Mouse (Mus musculus): ENCODE results near the gene Macrod2.

Macrod2 gene

GRCm38 (mm10) chr2:142403394-142403793 lies 2008.3 kb downstream of the Macrod2 start:
- DNase-seq = no peak

- DNase-seq = no peak
These were observed 2009.2 kb downstream of the Macrod2 start for GRCm38 (mm10) chr2:142404321-142404720.

DNA sequence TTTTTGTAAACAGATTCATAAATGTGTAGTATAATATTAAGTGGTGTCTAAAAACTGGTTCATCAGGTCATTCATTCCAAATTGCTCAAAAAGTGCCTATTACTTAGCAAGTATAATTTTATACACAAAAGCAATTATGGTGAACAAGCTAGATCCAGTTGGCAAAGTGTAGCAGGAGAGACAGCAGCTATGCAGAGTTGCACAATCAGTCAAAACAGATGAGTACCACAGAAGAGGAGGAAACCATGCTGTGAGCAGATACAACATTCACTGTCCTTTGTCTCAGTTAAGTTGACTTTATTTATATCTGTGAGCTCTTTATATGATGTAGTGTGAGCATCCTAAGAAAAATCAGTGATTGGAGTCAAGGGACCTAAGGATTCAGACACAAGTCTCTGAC lies 2012.2 kb downstream of the Macrod2 start:
- no peak for DNase-seq

DNA sequence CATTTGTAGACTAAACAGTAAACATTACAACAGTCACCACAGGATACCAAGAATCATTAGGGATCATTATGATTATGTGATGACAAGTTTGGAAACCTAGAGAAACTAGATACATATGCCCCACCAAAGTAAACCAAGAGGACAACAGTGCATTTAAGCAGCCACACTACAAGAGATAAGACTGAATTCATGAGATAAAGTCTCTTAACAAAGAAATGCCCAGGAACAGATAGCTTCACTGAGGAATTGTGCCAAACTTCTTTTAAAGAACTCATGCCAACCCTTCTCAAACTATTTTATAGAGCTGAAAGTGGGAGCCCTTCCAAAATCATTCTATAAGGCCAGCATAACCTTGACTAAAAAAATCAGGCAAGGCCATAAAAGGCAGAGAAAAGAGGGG lies 2015.0 kb downstream of the Macrod2 start:
- DNase-seq = no peak

- no peak for DNase-seq
These were observed 2038.0 kb downstream of the Macrod2 start for GRCm38 (mm10) chr2:142433126-142433525.

- no peak for DNase-seq
These were observed 2039.6 kb downstream of the Macrod2 start for GRCm38 (mm10) chr2:142434731-142435130.

DNA sequence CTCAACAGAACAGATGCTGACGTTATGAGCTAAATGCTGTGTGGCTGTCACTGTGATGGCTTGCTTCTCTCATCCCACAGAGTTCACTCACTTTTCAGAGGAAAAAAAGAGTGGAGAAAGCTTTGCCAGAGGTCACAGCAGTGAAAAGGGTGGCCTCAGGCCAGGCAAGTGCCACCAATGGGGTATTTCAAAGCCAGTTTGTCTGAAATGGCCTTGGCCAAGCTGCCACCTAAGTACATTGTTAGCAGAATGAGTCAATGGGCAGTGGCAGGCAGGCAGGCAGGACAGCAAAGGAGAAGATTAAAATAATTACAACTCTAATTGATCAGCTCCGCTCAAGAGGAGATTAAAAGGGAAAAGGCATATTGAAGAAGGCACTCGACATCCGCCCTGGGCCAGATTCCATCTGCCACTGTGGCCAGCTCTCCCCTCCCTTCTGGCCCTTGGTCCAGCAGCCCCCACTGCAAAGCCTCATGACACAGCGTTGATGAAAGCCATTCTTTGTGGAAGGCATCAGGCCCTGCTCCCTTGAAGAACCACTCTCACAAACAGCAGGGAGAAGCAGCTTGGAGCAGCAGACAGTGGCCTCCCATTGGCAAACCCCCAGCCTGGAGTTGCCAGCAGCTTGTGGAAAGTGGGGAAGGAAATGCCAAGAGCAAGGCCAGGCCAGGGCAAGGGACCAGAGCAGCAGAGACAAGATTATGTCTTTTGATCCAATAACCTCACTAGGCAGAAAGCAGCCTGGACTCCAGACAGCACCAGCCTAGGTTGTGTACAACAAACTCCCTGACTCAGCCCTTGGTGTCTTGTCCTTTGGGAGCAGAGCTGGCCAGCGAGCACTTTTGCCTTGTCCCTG lies 2042.7 kb downstream of the Macrod2 start:
- DNase-seq = no peak

All from kidney, adult 11 months (tissue).